Mouse (Mus musculus): ENCODE measurements around the gene Tmem131l.

- TF ChIP-seq POLR2A (IDR thresholded peaks at IDR 0.05; ENCODE audit: borderline replicate concordance, low read depth, low read length) (no peak), CTCF (IDR thresholded peaks at IDR 0.05; ENCODE audit: low read depth, low read length) (no peak)
Measured at GRCm38 (mm10) chr3:83970629-83971028, 69.3 kb downstream of the Tmem131l start.
